Mouse (Mus musculus): ENCODE measurements around the gene Wfdc1.

GRCm38 (mm10) chr8:119694696-119695095 lies 28.5 kb downstream of the Wfdc1 start:
- no peak for TF ChIP-seq MYC (IDR thresholded peaks at IDR 0.05; ENCODE audit: low read depth, low read length)
- TF ChIP-seq CTCF (conservative IDR thresholded peaks at IDR 0.05 in 1 of 2, IDR thresholded peaks at IDR 0.05 in 1 of 2; ENCODE audit: low read depth in 2 of 2, low read length in 2 of 2): no peak
- no peak for TF ChIP-seq POLR2A (IDR thresholded peaks at IDR 0.05; ENCODE audit: low read depth, low read length)
- no peak for TF ChIP-seq TBP (conservative IDR thresholded peaks at IDR 0.05; ENCODE audit: low read depth, low read length)
- TF ChIP-seq TCF12 (IDR thresholded peaks at IDR 0.05; ENCODE audit: low read depth, low read length): no peak
- TF ChIP-seq RCOR1 (conservative IDR thresholded peaks at IDR 0.05; ENCODE audit: low read depth, low read length): no peak
- TF ChIP-seq CHD1 (IDR thresholded peaks at IDR 0.05; ENCODE audit: low read depth, low read length): no peak
